Mouse (Mus musculus): Measurements from ENCODE around the gene Eps8l1. TPM values are rescaled to one million over a fixed set of nuclear protein-coding genes. Genes with fewer than 3 reads are reported as not detected.

Gene Eps8l1
- total and polyA plus RNA-seq, 3 experiments: 0.11 TPM; not detected in 2

DNA sequence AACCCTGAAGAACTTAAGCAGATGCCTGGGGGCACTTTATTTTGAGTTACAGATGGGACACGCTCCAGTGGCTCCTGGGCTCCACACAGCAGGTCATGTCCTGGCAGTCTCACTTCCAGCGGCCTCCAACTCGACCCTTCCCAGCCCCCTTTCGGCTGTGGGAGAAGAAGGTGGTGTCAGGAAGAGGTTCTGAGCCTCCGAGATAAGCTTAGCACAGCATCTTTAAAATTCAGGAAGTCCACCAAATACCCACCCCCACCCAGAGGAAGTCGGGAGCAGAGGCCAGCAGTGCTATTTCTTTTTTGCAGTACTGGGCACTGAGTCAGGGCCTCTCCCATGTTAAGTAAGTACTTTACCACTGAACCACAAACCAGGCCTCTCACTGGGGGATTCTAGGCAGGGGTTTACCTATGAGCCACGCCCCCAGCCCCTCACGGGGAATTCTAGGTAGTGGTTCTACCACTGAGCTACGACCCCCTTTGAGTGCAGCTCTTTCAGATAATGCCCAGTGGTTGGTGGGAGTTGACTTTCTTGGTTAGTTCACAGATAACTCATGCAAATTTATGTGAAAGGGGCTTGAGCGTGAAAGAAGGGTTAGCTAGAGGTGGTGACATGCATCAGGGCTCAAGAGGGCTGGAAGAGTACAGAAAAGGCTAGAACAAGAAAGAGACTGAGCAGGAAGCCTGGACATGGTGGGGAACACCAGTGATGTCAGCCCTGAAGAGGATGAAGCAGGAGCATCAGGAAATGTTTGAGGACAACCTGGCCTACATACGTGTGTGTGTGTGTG is 44.4 kb downstream of the Eps8l1 start:
- DNase-seq (ENCODE audit: low spot score): peak; percentile 81
- Histone ChIP-seq H3K4me3 (ENCODE audit: low read depth, low read length) (peak overlapping the region; percentile 55; the same call in 1 of the 2 replicates), H3K9me3 (replicated peaks) (no peaks in the 10 kb centered on the region; the same call in 1 of the 2 replicates), H3K27me3 (ENCODE audit: insufficient read depth, low read length) (no peaks in the 10 kb centered on the region), H3K36me3 (replicated peaks) (peaks cover 4% of the 10 kb centered on the region), H3K4me1 (ENCODE audit: insufficient read depth, low read depth, low read length) (peaks cover 66% of the 10 kb centered on the region)
- peak; percentile 52 for ATAC-seq (ENCODE audit: extremely low read depth, insufficient number of reproducible peaks, low FRiP score, poor library complexity, severe bottlenecking)
- TF ChIP-seq GATA2 (IDR thresholded peaks at IDR 0.05; ENCODE audit: borderline replicate concordance, low read depth, low read length): no peak
- TF ChIP-seq CTCF (IDR thresholded peaks at IDR 0.05; ENCODE audit: low read depth, low read length): no peak
- no peak for TF ChIP-seq POLR2AphosphoS5 (IDR thresholded peaks at IDR 0.05; ENCODE audit: insufficient replicate concordance, low read depth, low read length)
- peak; percentile 50; the same call in 1 of the 2 replicates for TF ChIP-seq TAL1 (conservative IDR thresholded peaks at IDR 0.05; ENCODE audit: low read depth, low read length)

DNA sequence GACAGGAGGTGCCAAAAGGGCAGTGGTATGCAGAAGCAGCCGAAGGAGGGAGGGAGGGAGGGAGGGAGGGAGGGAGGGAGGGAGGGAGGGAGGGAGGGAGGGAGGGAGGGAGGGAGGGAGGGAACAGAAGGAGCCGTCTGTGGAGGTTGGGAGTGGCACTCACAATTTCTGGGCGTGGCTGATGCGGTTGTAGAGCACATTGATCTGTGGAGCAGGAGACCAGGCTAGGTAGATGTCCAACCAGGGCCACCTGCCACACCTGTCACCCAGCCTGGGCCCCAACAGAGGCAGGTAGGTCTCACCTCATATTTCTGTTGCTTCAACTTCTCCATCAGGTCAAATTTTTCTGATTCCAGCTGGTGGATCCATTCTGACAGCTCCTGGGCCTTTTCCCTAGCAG is 46.7 kb downstream of the Eps8l1 start:
- peaks cover 12% of the 10 kb centered on the region; the same call in 1 of the 2 replicates for H3K27me3 ChIP-seq (ENCODE audit: insufficient read depth, low read length)
- H3K4me1 ChIP-seq (ENCODE audit: insufficient read depth, low read depth, low read length): peaks cover 60% of the 10 kb centered on the region
- H3K4me3 ChIP-seq (ENCODE audit: low read depth, low read length): no peak overlapping the region
- DNase-seq (ENCODE audit: low spot score) (peak; percentile 48), ATAC-seq (ENCODE audit: extremely low read depth, insufficient number of reproducible peaks, low FRiP score, poor library complexity, severe bottlenecking) (no peak)
- TF ChIP-seq GATA1 (IDR thresholded peaks at IDR 0.05; ENCODE audit: borderline replicate concordance, low read length) (no peak), POLR2AphosphoS5 (IDR thresholded peaks at IDR 0.05; ENCODE audit: insufficient replicate concordance, low read depth, low read length) (no peak), TAL1 (conservative IDR thresholded peaks at IDR 0.05; ENCODE audit: low read depth, low read length) (no peak), GATA2 (IDR thresholded peaks at IDR 0.05; ENCODE audit: borderline replicate concordance, low read depth, low read length) (no peak), CTCF (IDR thresholded peaks at IDR 0.05; ENCODE audit: low read depth, low read length) (no peak)
- H3K9me3 ChIP-seq (replicated peaks): no peaks in the 10 kb centered on the region; the same call in 1 of the 2 replicates
- no peaks in the 10 kb centered on the region for H3K36me3 ChIP-seq (replicated peaks)

DNA sequence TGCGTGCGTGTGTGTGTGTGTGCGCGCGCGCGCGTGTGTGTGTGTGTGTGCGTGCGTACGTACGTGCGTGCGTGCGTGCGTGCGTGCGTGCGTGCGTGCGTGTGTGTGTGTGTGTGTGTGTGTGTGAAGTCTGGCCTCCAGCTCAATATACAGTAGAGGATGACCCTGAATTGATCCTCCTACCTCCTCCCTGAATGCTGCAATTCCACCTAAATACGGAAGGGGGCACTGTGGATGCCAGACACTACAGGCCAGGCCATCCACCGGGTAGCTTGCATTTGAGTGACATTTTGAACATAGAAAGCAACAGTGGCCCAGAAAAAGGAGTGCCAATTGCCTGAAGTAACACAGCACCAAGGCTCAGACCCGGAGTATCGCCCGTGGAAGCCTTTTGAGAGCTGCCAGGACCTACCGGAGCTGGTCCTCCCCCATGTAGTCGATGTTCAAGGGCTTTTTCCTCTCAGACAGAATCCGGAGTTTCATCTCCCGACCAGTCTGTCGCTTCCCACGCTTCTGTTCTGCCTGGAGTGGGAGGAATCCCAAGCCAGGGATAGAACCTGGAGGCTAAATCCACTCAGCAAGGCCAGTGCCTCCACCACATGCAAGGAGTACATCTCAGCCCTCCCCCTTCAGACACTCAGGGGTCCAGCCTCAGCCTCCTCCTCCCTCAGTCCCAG is 47.7 kb downstream of the Eps8l1 start:
- DNase-seq (ENCODE audit: low spot score): no peak
- Histone ChIP-seq H3K27me3 (ENCODE audit: insufficient read depth, low read length) (peaks cover 12% of the 10 kb centered on the region; the same call in 1 of the 2 replicates), H3K4me3 (ENCODE audit: low read depth, low read length) (no peak overlapping the region), H3K4me1 (ENCODE audit: insufficient read depth, low read depth, low read length) (peaks cover 53% of the 10 kb centered on the region), H3K9me3 (replicated peaks) (no peaks in the 10 kb centered on the region; the same call in 1 of the 2 replicates), H3K36me3 (replicated peaks) (no peaks in the 10 kb centered on the region)
- no peak for TF ChIP-seq GATA1 (IDR thresholded peaks at IDR 0.05; ENCODE audit: borderline replicate concordance, low read length)
- TF ChIP-seq CTCF (IDR thresholded peaks at IDR 0.05; ENCODE audit: low read depth, low read length): no peak
- no peak for TF ChIP-seq GATA2 (IDR thresholded peaks at IDR 0.05; ENCODE audit: borderline replicate concordance, low read depth, low read length)
- TF ChIP-seq POLR2AphosphoS5 (IDR thresholded peaks at IDR 0.05; ENCODE audit: insufficient replicate concordance, low read depth, low read length): no peak
- ATAC-seq (ENCODE audit: extremely low read depth, insufficient number of reproducible peaks, low FRiP score, poor library complexity, severe bottlenecking): no peak

DNA sequence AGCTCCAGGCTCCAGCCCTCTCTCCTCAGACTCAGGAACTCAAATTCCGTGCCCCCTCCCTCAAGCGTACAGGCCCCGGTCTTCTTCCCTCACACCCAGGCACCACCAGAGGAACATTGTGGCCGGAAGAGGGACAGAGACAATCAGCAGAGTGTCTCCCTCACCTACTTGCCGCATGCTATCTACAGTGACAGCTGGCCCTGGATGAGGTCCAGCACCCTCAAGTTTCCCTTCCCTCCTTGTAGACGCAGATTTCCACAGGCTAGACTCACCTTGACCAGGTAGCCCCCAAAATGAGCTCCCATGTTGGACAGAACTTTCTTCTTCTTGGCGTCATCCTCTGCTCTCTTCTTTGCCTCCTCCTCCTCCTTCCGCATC is 48.3 kb downstream of the Eps8l1 start:
- Histone ChIP-seq H3K27me3 (ENCODE audit: insufficient read depth, low read length) (peaks cover 12% of the 10 kb centered on the region), H3K4me1 (ENCODE audit: insufficient read depth, low read depth, low read length) (peaks cover 53% of the 10 kb centered on the region), H3K9me3 (replicated peaks) (no peaks in the 10 kb centered on the region; the same call in 1 of the 2 replicates), H3K36me3 (replicated peaks) (no peaks in the 10 kb centered on the region), H3K4me3 (ENCODE audit: low read depth, low read length) (no peak overlapping the region)
- TF ChIP-seq CTCF (IDR thresholded peaks at IDR 0.05; ENCODE audit: low read depth, low read length) (no peak), GATA2 (IDR thresholded peaks at IDR 0.05; ENCODE audit: borderline replicate concordance, low read depth, low read length) (no peak), TAL1 (conservative IDR thresholded peaks at IDR 0.05; ENCODE audit: low read depth, low read length) (no peak), GATA1 (IDR thresholded peaks at IDR 0.05; ENCODE audit: borderline replicate concordance, low read length) (no peak), POLR2AphosphoS5 (IDR thresholded peaks at IDR 0.05; ENCODE audit: insufficient replicate concordance, low read depth, low read length) (no peak)
- ATAC-seq (ENCODE audit: extremely low read depth, insufficient number of reproducible peaks, low FRiP score, poor library complexity, severe bottlenecking) (no peak), DNase-seq (ENCODE audit: low spot score) (no peak)

- DNase-seq (ENCODE audit: low spot score) (peak; percentile 81), ATAC-seq (ENCODE audit: extremely low read depth, insufficient number of reproducible peaks, low FRiP score, poor library complexity, severe bottlenecking) (0 out of 2 replicates have a peak, but pooled peaks have one; percentile 43)
- Histone ChIP-seq H3K36me3 (replicated peaks) (no peaks in the 10 kb centered on the region), H3K4me3 (ENCODE audit: low read depth, low read length) (no peak overlapping the region), H3K9me3 (replicated peaks) (no peaks in the 10 kb centered on the region; the same call in 1 of the 2 replicates), H3K4me1 (ENCODE audit: insufficient read depth, low read depth, low read length) (peaks cover 40% of the 10 kb centered on the region), H3K27me3 (ENCODE audit: insufficient read depth, low read length) (peaks cover 21% of the 10 kb centered on the region)
- TF ChIP-seq TAL1 (conservative IDR thresholded peaks at IDR 0.05; ENCODE audit: low read depth, low read length) (no peak), CTCF (IDR thresholded peaks at IDR 0.05; ENCODE audit: low read depth, low read length) (peak; percentile 71)
Observed at GRCm38 (mm10) chr7:4509863-4510608, 49.6 kb downstream of the Eps8l1 start.
